Mouse (Mus musculus) intestine, embryonic 16.5 days (tissue): Measurements from ENCODE around the gene Gm38392. TPM values are rescaled to one million over a fixed set of nuclear protein-coding genes. Genes with fewer than 3 reads are reported as not detected.
"Not testable (repeated sequence)": the region's sequence is repeated elsewhere in the genome, so short reads cannot be mapped to it uniquely, and the experiment has no call there.

ENCODE experiments used
- ATAC-seq: fragments of 200-750 bp; cut with Nextera tagmentation; 2 replicates; pipeline ENCODE4 v1.8.0; 2017; ENCODE audit warnings: moderate TSS enrichment, moderate library complexity
- H3K27ac ChIP-seq: fragments of 300-500 bp; sonication (generic); 2 replicates; pipeline ENCODE4 v1.5.1; 2014; ENCODE audit warnings: mild to moderate bottlenecking, low read length
- H3K27me3 ChIP-seq: fragments of 300-500 bp; sonication (generic); replicated peaks from 2 replicates; pipeline ENCODE4 v1.6.1; 2014; ENCODE audit warnings: low read length, control low read depth, mixed read lengths; ENCODE audit not compliant: control insufficient read depth, insufficient read depth
- H3K36me3 ChIP-seq: fragments of 300-500 bp; sonication (generic); 2 replicates; pipeline ENCODE4 v1.6.1; 2014; ENCODE audit warnings: low read length, control low read depth; ENCODE audit not compliant: control insufficient read depth, insufficient read depth
- H3K4me1 ChIP-seq: fragments of 300-500 bp; sonication (generic); 2 replicates; pipeline ENCODE4 v1.6.1; 2014; ENCODE audit warnings: low read length, control low read depth, mixed read lengths; ENCODE audit not compliant: control insufficient read depth, insufficient read depth
- H3K4me2 ChIP-seq: fragments of 300-500 bp; sonication (generic); 2 replicates; pipeline ENCODE4 v1.6.1; 2014; ENCODE audit warnings: low read depth, low read length, control low read depth
- H3K4me3 ChIP-seq: fragments of 300-500 bp; sonication (generic); 2 replicates; pipeline ENCODE4 v1.5.1; 2014; ENCODE audit warnings: mild to moderate bottlenecking, low read length
- H3K9ac ChIP-seq: fragments of 300-500 bp; sonication (generic); 2 replicates; pipeline ENCODE4 v1.6.1; 2014; ENCODE audit warnings: low read depth, low read length
- H3K9me3 ChIP-seq: fragments of 300-500 bp; sonication (generic); 2 replicates; pipeline ENCODE4 v1.6.1; 2016; ENCODE audit warnings: low read length, control low read depth; ENCODE audit not compliant: control insufficient read depth
- WGBS: fragments of 180-500 bp; shearing (Covaris S2); extraction: QIAGEN DNeasy Blood & Tissue Kit; methylation state at CpG from one replicate; pipeline ENCODE4 v1.1.7; 2014; 5-methylcytosine and 5-hydroxymethylcytosine counted together
- polyA plus RNA-seq: library from polyadenylated mRNA; unstranded; fragments of >200 nt; fragmentation: Nextera tagmentation; extraction: Ambion mirVana; gene quantifications from 2 replicates; pipeline ENCODE4 v1.2.1, GENCODE M21; 2015

Gene Gm38392
- polyA plus RNA-seq, 1 experiment from 2014 or later, result not detected

DNA sequence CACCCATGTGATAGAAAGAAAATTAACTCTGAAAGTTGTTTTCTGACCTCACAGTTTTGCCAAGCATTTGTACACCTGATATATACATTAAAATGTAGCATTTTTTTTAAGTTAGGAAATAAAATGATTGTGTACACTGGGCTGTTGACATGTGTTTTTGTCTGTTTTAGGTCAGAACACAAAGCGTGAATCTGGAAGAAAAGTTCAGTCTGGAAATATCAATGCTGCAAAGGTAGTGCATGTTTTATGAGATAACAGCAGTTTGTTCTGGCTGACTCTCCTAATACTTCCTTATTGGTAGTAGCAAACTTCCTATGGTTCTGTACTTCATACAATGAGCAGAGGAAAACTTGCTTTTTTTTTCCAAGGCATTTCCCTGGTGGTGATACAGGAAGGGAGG lies 12.2 kb upstream of the Gm38392 start:
- 0 out of 2 replicates have a peak, but pooled peaks cover 13% of the 10 kb centered on the region for H3K36me3 ChIP-seq
- peaks cover 10% of the 10 kb centered on the region for H3K4me1 ChIP-seq
- no peak for ATAC-seq
- H3K9ac ChIP-seq, result no peak overlapping the region
- 76% methylated on average over 1 of the region's 1 CpGs for WGBS
- no peak overlapping the region for H3K27ac ChIP-seq
- no peak overlapping the region for H3K4me2 ChIP-seq
- no peaks in the 10 kb centered on the region for H3K9me3 ChIP-seq
- no peak overlapping the region for H3K4me3 ChIP-seq
- H3K27me3 ChIP-seq, result no peaks in the 10 kb centered on the region

DNA sequence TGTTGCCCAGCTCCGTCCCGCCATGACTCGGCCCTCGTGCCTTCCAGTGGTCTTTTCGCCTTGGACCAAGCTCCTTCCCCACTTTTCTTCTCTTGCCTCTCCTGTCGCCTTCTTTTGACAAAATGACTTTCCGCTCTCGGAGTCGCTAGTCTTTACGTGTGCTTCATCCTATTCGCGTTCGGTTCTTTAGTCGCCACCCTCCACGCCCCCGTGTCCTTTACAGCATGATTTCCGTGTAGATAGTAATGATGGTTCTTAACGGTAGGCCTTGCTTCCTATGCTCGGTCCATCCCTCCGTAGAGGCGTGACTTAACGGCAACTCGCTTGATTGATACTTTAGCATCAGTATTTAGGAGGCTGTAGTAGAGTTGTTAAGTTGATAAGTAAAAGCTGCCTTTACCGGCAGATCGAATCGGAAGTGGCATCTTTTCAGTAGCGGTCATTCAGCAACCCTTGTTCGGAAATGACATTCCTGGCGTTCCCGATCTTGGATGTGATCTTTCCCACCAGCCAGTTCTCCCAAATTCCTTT lies 10.4 kb upstream of the Gm38392 start:
- H3K9me3 ChIP-seq, result no peaks in the 10 kb centered on the region
- H3K4me1 ChIP-seq, result peaks cover 10% of the 10 kb centered on the region
- H3K9ac ChIP-seq, result peak overlapping the region; percentile 90
- ATAC-seq, result 0 out of 2 replicates have a peak, but pooled peaks have one; percentile 22
- peak overlapping the region; percentile 94 for H3K27ac ChIP-seq
- no peaks in the 10 kb centered on the region for H3K27me3 ChIP-seq
- H3K4me2 ChIP-seq, result peak overlapping the region; percentile 70
- H3K36me3 ChIP-seq, result 0 out of 2 replicates have a peak, but pooled peaks cover 11% of the 10 kb centered on the region
- H3K4me3 ChIP-seq, result peak overlapping the region; percentile 92
- WGBS, result under 1% methylated on average over 30 of the region's 30 CpGs

DNA sequence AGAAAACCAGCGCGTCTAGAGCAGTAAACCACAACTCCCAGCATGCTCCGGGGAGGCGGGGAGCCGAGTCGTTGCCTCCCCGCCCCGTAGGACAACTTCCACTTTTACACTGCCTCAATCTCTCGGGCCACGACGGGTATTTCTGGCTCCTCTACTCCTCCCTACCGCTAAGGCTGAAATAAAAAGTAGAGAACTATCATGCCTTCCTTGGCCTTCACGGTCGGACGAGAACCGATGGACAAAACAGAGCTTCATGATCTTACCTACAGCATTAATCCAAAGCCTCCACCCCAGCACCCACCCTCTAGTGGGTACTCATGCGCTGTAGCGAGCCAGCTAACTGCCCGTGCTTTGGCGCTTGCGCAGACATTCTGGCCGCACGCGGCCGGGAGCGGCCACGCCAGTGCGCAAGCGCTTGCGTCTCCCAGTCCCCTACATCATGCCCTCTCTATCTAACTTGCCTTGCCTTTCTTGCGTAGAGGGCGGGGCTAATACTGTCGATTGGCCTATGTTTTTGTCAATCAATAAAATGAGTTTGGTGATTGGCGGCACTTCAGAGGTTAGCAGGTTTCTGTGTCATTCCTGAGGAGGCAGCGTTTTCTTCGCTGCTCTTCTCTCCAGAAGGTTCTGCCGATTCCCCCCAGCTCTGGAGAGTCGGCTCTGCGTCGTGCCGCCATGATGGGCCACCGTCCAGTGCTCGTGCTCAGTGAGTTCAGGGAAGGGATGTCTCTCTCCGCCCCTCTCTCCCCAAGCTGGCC lies 9.7 kb upstream of the Gm38392 start, which contains the start of the genes Tsacc and Cct3:
Gene Tsacc, minus strand, starts transcription at position 439 of the 758 bp plus-strand sequence.
Gene Cct3, plus strand, starts transcription at position 556 of the 758 bp plus-strand sequence.
- H3K27me3 ChIP-seq, result no peaks in the 10 kb centered on the region
- H3K9ac ChIP-seq, result peak within 1 kb of the TSS; percentile 90
- peak within 1 kb of the TSS; percentile 70 for H3K4me2 ChIP-seq
- peak within 1 kb of the TSS; percentile 94 for H3K27ac ChIP-seq
- under 1% methylated on average over 44 of the region's 44 CpGs for WGBS
- 0 out of 2 replicates have a peak, but pooled peaks cover 6% of the 10 kb centered on the region for H3K36me3 ChIP-seq
- H3K4me1 ChIP-seq, result peaks cover 10% of the 10 kb centered on the region
- H3K9me3 ChIP-seq, result no peaks in the 10 kb centered on the region
- ATAC-seq, result peak; percentile 99
- H3K4me3 ChIP-seq, result peak within 1 kb of the TSS; percentile 92

DNA sequence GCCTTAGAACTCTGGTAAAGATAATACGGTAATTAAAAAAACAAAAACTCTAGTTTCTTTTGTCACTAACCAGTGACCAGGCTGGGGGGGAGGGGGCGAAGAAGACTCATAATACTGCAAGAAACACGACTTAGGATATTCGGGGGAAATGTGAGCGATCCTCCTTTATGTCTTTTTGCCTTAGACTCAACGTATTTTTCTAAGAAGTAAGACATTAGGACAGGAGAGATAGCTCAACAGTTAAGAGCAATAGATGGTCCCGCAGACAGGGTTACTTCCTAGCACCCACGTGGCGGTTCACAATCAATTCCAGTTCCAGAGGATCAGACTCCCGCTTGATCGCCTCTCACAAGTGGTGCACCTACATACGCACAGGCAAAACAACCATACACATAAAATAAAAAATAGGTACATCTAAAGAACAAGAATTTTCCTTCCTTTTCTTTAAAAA lies 9.1 kb upstream of the Gm38392 start:
- Histone ChIP-seq H3K27ac (peak overlapping the region; percentile 92), H3K4me2 (peak overlapping the region; percentile 66), H3K9me3 (no peaks in the 10 kb centered on the region), H3K27me3 (no peaks in the 10 kb centered on the region), H3K36me3 (0 out of 2 replicates have a peak, but pooled peaks cover 6% of the 10 kb centered on the region), H3K4me3 (peak overlapping the region; percentile 92), H3K9ac (peak overlapping the region; percentile 72), H3K4me1 (peaks cover 10% of the 10 kb centered on the region)
- peak; percentile 24 for ATAC-seq
- WGBS, result under 1% methylated on average over 12 of the region's 12 CpGs

DNA sequence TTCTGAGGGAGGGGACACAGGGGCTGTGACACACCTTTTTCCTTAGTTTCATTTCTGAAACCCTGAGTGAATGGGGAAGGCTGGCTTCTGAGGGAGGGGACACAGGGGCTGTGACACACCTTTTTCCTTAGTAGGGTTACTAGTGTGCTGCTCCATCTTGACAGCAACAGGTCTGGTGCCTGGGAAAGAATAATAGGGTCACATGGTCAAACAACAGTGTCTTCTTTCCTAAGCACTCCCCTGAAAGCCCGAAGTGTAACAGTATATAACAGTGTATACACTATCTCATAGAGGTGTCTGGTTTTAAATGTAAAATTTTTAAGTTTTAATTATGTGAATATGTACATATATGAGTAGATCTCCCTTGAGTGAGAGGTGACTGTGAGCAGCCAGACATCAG lies 8.3 kb upstream of the Gm38392 start:
- not testable (repeated sequence) for H3K36me3 ChIP-seq, H3K4me2 ChIP-seq, H3K9me3 ChIP-seq, ATAC-seq, H3K27ac ChIP-seq, H3K4me1 ChIP-seq, H3K4me3 ChIP-seq, H3K27me3 ChIP-seq
- WGBS, result 50% methylated on average over 1 of the region's 1 CpGs
- H3K9ac ChIP-seq, result peak overlapping the region; percentile 46

DNA sequence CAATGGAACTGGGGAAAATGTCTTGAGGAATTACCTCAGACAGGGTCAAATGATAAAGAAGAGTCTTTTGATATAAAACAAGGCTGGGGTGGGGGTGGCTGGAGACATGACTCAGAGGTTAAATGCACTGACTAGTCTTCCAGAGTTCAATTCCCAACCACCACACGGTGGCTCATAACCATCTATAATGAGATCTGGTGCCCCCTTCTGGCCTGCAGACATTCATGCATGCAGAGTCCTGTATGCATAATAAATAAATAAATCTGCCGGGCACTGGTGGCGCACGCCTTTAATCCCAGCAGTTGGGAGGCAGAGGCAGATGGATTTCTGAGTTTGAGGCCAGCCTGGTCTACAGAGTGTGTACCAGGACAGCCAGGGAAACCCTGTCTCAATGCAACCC lies 5.0 kb upstream of the Gm38392 start:
- Histone ChIP-seq H3K9me3 (no peaks in the 10 kb centered on the region), H3K36me3 (no peaks in the 10 kb centered on the region), H3K9ac (no peak overlapping the region), H3K4me1 (0 out of 2 replicates have a peak, but pooled peaks cover 2% of the 10 kb centered on the region), H3K27ac (no peak overlapping the region), H3K27me3 (no peaks in the 10 kb centered on the region), H3K4me2 (no peak overlapping the region), H3K4me3 (no peak overlapping the region)
- ATAC-seq, result no peak
- 51% methylated on average over 4 of the region's 4 CpGs for WGBS

DNA sequence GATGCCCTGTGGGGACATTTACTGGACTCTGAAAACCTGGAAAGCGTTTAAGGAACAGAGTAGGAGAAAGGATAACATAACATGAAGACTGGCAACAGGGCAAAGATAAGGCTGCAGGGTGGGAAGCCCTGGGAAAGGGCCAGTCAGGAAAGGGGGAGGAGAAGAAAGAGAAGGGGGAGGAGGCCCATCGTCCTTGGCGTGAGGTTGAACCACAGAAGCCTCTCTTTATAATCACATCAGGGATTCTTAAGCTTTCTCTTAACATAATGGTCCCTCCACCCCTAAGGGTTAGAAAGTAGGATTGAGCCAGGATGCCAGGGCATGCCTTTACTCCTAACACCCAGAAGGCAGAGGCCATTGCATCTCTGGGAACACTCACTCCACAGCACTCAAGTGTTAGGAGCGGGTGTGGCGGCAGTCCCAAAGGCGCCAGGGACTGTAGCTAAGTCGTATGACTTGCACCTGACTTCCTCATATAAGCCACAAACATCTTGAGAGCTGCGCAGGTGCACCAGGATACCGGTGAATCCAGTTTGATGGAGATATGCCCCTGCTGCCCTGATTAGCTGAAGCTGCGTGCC lies 1.2 kb upstream of the Gm38392 start:
- not testable (repeated sequence) for H3K9ac ChIP-seq, H3K4me2 ChIP-seq, H3K4me3 ChIP-seq, ATAC-seq, H3K27ac ChIP-seq, H3K27me3 ChIP-seq, H3K36me3 ChIP-seq, H3K4me1 ChIP-seq, H3K9me3 ChIP-seq
- WGBS, result 68% methylated on average over 8 of the region's 10 CpGs

DNA sequence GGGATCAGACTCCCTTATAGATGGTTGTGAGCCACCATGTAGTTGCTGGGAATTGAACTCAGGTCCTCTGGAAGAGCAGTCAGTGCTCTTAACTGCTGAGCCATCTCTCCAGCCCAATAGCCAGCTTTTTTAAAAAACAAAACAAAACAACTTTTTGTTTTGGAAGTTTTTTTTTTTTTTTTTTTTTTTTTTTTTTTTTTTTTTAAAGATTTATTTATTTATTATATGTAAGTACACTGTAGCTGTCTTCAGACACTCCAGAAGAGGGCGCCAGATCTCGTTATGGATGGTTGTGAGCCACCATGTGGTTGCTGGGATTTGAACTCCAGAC lies 1.5 kb downstream of the Gm38392 start:
- not testable (repeated sequence) for H3K4me1 ChIP-seq, H3K4me3 ChIP-seq, H3K9ac ChIP-seq, H3K27ac ChIP-seq, H3K4me2 ChIP-seq, H3K9me3 ChIP-seq, H3K27me3 ChIP-seq, H3K36me3 ChIP-seq, ATAC-seq
- no CpG with 5 or more reads among the region's 2 CpGs for WGBS

DNA sequence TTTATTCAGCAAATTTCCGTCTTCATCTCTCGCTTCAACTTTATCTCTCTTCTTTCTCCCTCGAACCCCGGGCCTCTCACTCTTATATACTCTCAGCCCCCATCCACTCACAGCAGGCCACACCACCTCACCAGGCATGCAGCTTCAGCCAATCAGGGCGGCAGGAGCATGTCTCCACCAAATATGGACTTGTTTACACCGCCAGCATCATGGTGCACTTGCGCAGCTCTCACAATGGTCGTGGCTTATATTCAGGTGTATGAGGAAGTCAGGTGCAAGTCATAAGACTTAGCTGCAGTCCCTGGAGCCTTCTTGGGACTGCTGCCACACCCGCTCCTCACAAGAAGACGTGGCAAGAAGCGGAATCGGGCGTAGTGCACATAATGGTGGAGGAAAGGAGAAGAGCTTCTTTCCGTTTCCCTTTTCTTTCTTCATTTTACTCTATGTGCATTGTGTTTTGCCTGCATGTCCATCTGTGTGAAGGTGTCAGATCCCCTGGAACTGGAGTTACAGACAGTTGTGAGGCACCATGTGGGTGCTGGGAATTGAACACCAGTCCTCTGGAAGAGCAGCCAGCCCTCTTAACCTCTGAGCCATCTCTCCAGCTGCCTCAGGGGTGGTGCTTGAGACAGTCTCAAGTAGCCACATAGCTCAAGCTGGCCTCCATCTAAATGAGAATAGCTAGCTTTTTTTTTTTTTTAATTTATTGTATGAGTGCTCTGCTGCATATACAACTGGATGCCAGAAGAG lies 2.0 kb downstream of the Gm38392 start:
- not testable (repeated sequence) for H3K9ac ChIP-seq, H3K27ac ChIP-seq, H3K9me3 ChIP-seq, H3K36me3 ChIP-seq, H3K4me1 ChIP-seq, ATAC-seq, H3K27me3 ChIP-seq, H3K4me2 ChIP-seq, H3K4me3 ChIP-seq
- 93% methylated on average over 14 of the region's 14 CpGs for WGBS
